Mouse (Mus musculus) ES-CJ7 (cell line): ENCODE measurements around the gene Tmem26.
A peak's percentile ranks its signal among the peaks of the same experiment; 100 is the strongest.
"Not testable (repeated sequence)": the region's sequence is repeated elsewhere in the genome, so short reads cannot be mapped to it uniquely, and the experiment has no call there.

Experiments used
- DNase-seq: peaks from one replicate; pipeline ENCODE4 v3.0.0; 2011; ENCODE audit warnings: low read depth, low spot score

Tmem26 gene

GRCm38 (mm10) chr10:68723568-68724360 is at the start of gene Tmem26:
Tmem26 (plus strand) TSS chr10:68723646.
- DNase-seq, result peak; percentile 8

- DNase-seq, result no peak
Measured at GRCm38 (mm10) chr10:68678678-68679077, 44.8 kb upstream of the Tmem26 start.

- DNase-seq, result no peak
Measured at GRCm38 (mm10) chr10:68681233-68681632, 42.2 kb upstream of the Tmem26 start.

- no peak for DNase-seq
Measured at GRCm38 (mm10) chr10:68685510-68685909, 37.9 kb upstream of the Tmem26 start.

GRCm38 (mm10) chr10:68691116-68691515 is 32.3 kb upstream of the Tmem26 start:
- DNase-seq, result no peak

GRCm38 (mm10) chr10:68692401-68692800 is 31.0 kb upstream of the Tmem26 start:
- DNase-seq, result no peak

- no peak for DNase-seq
Measured at GRCm38 (mm10) chr10:68695760-68696336, 27.6 kb upstream of the Tmem26 start.

- DNase-seq, result no peak
Measured at GRCm38 (mm10) chr10:68704268-68704667, 19.2 kb upstream of the Tmem26 start.

- DNase-seq, result no peak
Measured at GRCm38 (mm10) chr10:68705471-68706036, 17.9 kb upstream of the Tmem26 start.

- DNase-seq, result no peak
Measured at GRCm38 (mm10) chr10:68707014-68707852, 16.2 kb upstream of the Tmem26 start.

GRCm38 (mm10) chr10:68712926-68713325 is 10.5 kb upstream of the Tmem26 start:
- DNase-seq, result no peak

GRCm38 (mm10) chr10:68714302-68714701 is 9.1 kb upstream of the Tmem26 start:
- DNase-seq, result peak; percentile 6

- DNase-seq, result no peak
Measured at GRCm38 (mm10) chr10:68715396-68715795, 8.1 kb upstream of the Tmem26 start.

- DNase-seq, result no peak
Measured at GRCm38 (mm10) chr10:68718375-68718774, 5.1 kb upstream of the Tmem26 start.

- no peak for DNase-seq
Measured at GRCm38 (mm10) chr10:68720887-68721400, 2.5 kb upstream of the Tmem26 start.

- DNase-seq, result no peak
Measured at GRCm38 (mm10) chr10:68723015-68723414, 431 bp upstream of the Tmem26 start.

GRCm38 (mm10) chr10:68724361-68724720 is 895 bp downstream of the Tmem26 start:
- peak; percentile 29 for DNase-seq

GRCm38 (mm10) chr10:68727464-68727863 is 4.0 kb downstream of the Tmem26 start:
- no peak for DNase-seq

- no peak for DNase-seq
Measured at GRCm38 (mm10) chr10:68735621-68736020, 12.2 kb downstream of the Tmem26 start.

- DNase-seq, result no peak
Measured at GRCm38 (mm10) chr10:68737391-68737790, 13.9 kb downstream of the Tmem26 start.

GRCm38 (mm10) chr10:68738981-68739380 is 15.5 kb downstream of the Tmem26 start:
- DNase-seq, result not testable (repeated sequence)

- DNase-seq, result no peak
Measured at GRCm38 (mm10) chr10:68740251-68740650, 16.8 kb downstream of the Tmem26 start.
